Mouse (Mus musculus) layer of hippocampus, postnatal 25 days (tissue): ENCODE measurements around the gene Nolc1. TPM values are rescaled to one million over a fixed set of nuclear protein-coding genes. Genes with fewer than 3 reads are reported as not detected.

ENCODE experiments used
- total RNA-seq, 2 experiments: library from RNA; stranded (reverse); gene quantifications; 2 replicates each; pipeline ENCODE4 v1.2.3; 2021

The Nolc1 gene
- total RNA-seq, 2 experiments from 2014 or later = 44.7 to 48.4 TPM

Other genes with a start within 250 kb of the Nolc1 start
- 10 to 100 TPM; 19.9 to 20.3 TPM for gene Armh3, start 77.4 kb upstream of the Nolc1 start, total RNA-seq
- gene Hps6, start 72.4 kb upstream of the Nolc1 start, total RNA-seq = 1 to 10 TPM; 4.9 to 7.3 TPM
- 10 to 100 TPM; 28.1 to 34.8 TPM for gene Pprc1, start 31.0 kb upstream of the Nolc1 start, total RNA-seq
- gene Ldb1, start 30.6 kb upstream of the Nolc1 start, total RNA-seq = 100 to 1,000 TPM; 106 to 118 TPM
- not detected for gene Elovl3, start 56.0 kb downstream of the Nolc1 start, total RNA-seq
- gene Pitx3, start 72.5 kb downstream of the Nolc1 start, total RNA-seq = not detected
- 10 to 100 TPM; 93.3 to 97.6 TPM for gene Gbf1, start 76.6 kb downstream of the Nolc1 start, total RNA-seq
- gene Nfkb2, start 228.5 kb downstream of the Nolc1 start, total RNA-seq = 1 to 10 TPM; 1.8 to 2.8 TPM